Mouse (Mus musculus) heart, postnatal 0 days (tissue): ENCODE results near the gene Acbd6.

Source experiments
- CTCF ChIP-seq: IDR thresholded peaks from 2 replicates; pipeline ENCODE4 v1.5.1; 2016; ENCODE audit warnings: antibody characterized with exemption, control low read depth, low read depth
- EP300 ChIP-seq: IDR thresholded peaks from 2 replicates; pipeline ENCODE4 v1.6.1; 2016; ENCODE audit warnings: antibody characterized with exemption, low read depth

DNA sequence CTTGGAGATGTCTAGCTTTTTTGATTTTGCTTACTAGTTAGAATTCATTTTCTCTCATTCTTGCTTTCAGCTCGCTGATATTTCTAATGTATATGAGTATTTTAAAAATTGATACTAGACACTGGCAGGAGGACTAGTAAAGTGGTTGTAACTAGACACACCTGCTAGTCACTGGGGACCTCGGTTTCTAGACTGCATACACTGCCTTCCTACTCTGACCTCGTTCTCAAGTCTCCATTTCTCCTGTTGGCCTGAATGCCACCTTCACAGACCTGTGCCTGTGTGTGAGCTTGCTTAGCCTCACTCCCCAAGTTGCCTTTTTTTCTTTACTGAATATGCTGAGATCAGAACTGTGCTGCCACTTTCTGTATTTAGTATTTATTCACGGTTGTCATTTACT is 131.2 kb downstream of the Acbd6 start:
- TF ChIP-seq CTCF (no peak), EP300 (no peak)
